Mouse (Mus musculus) v-Abl transformed pro-B cells (cell line): Measurements from ENCODE around the gene Gm3238.
"Not testable (repeated sequence)": the region's sequence is repeated elsewhere in the genome, so short reads cannot be mapped to it uniquely, and the experiment has no call there.

ENCODE experiments used
- in situ Hi-C, 2 experiments: fragments of 400-800 bp; cut with MboI; formaldehyde crosslinking; loops; one replicate each; pipeline ENCODE4 v1.15.1; 2025; ENCODE audit not compliant: unreplicated experiment in 2 of 2

Gm3238 gene

GRCm38 (mm10) chr10:77771225-77771624 lies at the start of gene Gm3238:
Gm3238 (minus strand) TSS chr10:77771325.
- in situ Hi-C loops, result not testable (repeated sequence)

- in situ Hi-C loops, result no loop called here
Measured at GRCm38 (mm10) chr10:77819203-77819602, 48.1 kb upstream of the Gm3238 start.

GRCm38 (mm10) chr10:77818523-77818922 lies 47.4 kb upstream of the Gm3238 start:
- in situ Hi-C loops, result no loop called here

GRCm38 (mm10) chr10:77815514-77815913 lies 44.4 kb upstream of the Gm3238 start:
- in situ Hi-C loops, result no loop called here

- in situ Hi-C loops, result no loop called here
Measured at GRCm38 (mm10) chr10:77814382-77814781, 43.3 kb upstream of the Gm3238 start, which contains the start of gene Gm2696. Gm2696 (plus strand) TSS chr10:77814682.

- in situ Hi-C loops, result no loop called here
Measured at GRCm38 (mm10) chr10:77811743-77812142, 40.6 kb upstream of the Gm3238 start, which contains the start of gene Gm9507. Gm9507 (minus strand) TSS chr10:77811843.

- in situ Hi-C loops, result no loop called here
Measured at GRCm38 (mm10) chr10:77804095-77804494, 33.0 kb upstream of the Gm3238 start.

- in situ Hi-C loops, result no loop called here
Measured at GRCm38 (mm10) chr10:77798921-77799508, 27.9 kb upstream of the Gm3238 start, which contains the start of gene Gm19668. Gm19668 (minus strand) TSS chr10:77799133.

- in situ Hi-C loops, result not testable (repeated sequence)
Measured at GRCm38 (mm10) chr10:77798164-77798920, 27.2 kb upstream of the Gm3238 start.

- in situ Hi-C loops, result no loop called here
Measured at GRCm38 (mm10) chr10:77797677-77798076, 26.6 kb upstream of the Gm3238 start.

- in situ Hi-C loops, result no loop called here
Measured at GRCm38 (mm10) chr10:77794976-77795375, 23.9 kb upstream of the Gm3238 start, which contains the start of gene Gm9639. Gm9639 (minus strand) TSS chr10:77795076.

GRCm38 (mm10) chr10:77788621-77789020 lies 17.5 kb upstream of the Gm3238 start:
- in situ Hi-C loops, result no loop called here

GRCm38 (mm10) chr10:77787876-77788275 lies 16.8 kb upstream of the Gm3238 start, which contains the start of gene Gm7137:
Gm7137 (minus strand) TSS chr10:77788200.
- in situ Hi-C loops, result not testable (repeated sequence)

GRCm38 (mm10) chr10:77783396-77783795 lies 12.3 kb upstream of the Gm3238 start:
- in situ Hi-C loops, result not testable (repeated sequence)

GRCm38 (mm10) chr10:77782442-77782841 lies 11.3 kb upstream of the Gm3238 start, which contains the start of gene Gm3250:
Gm3250 (minus strand) TSS chr10:77782542.
- in situ Hi-C loops, result not testable (repeated sequence)

- in situ Hi-C loops, result not testable (repeated sequence)
Measured at GRCm38 (mm10) chr10:77776844-77777243, 5.7 kb upstream of the Gm3238 start, which contains the start of gene Gm7138. Gm7138 (minus strand) TSS chr10:77776944.

- in situ Hi-C loops, result not testable (repeated sequence)
Measured at GRCm38 (mm10) chr10:77772142-77772541, 1.0 kb upstream of the Gm3238 start.

GRCm38 (mm10) chr10:77769727-77770126 lies 1.4 kb downstream of the Gm3238 start:
- in situ Hi-C loops, result no loop called here

- in situ Hi-C loops, result loop anchor here in 1 of 2 experiments (10.0 kb wide), 1 partner anchor 245 kb away; the partner anchor contains the start of gene Fam207a
Measured at GRCm38 (mm10) chr10:77759582-77759981, 11.5 kb downstream of the Gm3238 start, which contains the start of gene Gm3233. Gm3233 (minus strand) TSS chr10:77759682.

- in situ Hi-C loops, result loop anchor here in 1 of 2 experiments (10.0 kb wide), 1 partner anchor 239 kb away; the partner anchor contains the start of gene Fam207a
Measured at GRCm38 (mm10) chr10:77753448-77753847, 17.7 kb downstream of the Gm3238 start.

GRCm38 (mm10) chr10:77752312-77752711 lies 18.8 kb downstream of the Gm3238 start:
- in situ Hi-C loops, result loop anchor here in 1 of 2 experiments (10.0 kb wide), 1 partner anchor 238 kb away; the partner anchor contains the start of gene Fam207a
